Mouse (Mus musculus) stomach, postnatal 0 days (tissue): ENCODE measurements at regions not wholly inside any gene's neighbourhood (a gene's known extent, or its start where the extent isn't known, plus 50 kb on each side); places are given as distances from the start of the nearest gene placed in this dataset.

Experiments
- ATAC-seq: fragments of 200-750 bp; cut with Nextera tagmentation; 2 replicates; pipeline ENCODE4 v1.8.0; 2017; ENCODE audit not compliant: low FRiP score, low TSS enrichment
- DNase-seq: peaks from one replicate; pipeline ENCODE4 v3.0.0-alpha.2; 2016; ENCODE audit warnings: low spot score
- H3K27ac ChIP-seq: fragments of 300-500 bp; sonication (generic); replicated peaks from 2 replicates; pipeline ENCODE4 v1.5.1; 2014; ENCODE audit warnings: mild to moderate bottlenecking, control low read depth
- H3K27me3 ChIP-seq: fragments of 300-500 bp; sonication (generic); 2 replicates; pipeline ENCODE4 v1.6.1; 2014; ENCODE audit warnings: low read length; ENCODE audit not compliant: control insufficient read depth, insufficient read depth
- H3K36me3 ChIP-seq: fragments of 300-500 bp; sonication (generic); 2 replicates; pipeline ENCODE4 v1.6.1; 2014; ENCODE audit warnings: low read length, mixed read lengths; ENCODE audit not compliant: control insufficient read depth, insufficient read depth
- H3K4me1 ChIP-seq: fragments of 300-500 bp; sonication (generic); replicated peaks from 2 replicates; pipeline ENCODE4 v1.6.1; 2014; ENCODE audit warnings: antibody characterized with exemption; ENCODE audit not compliant: control insufficient read depth, insufficient read depth
- H3K4me2 ChIP-seq: fragments of 300-500 bp; sonication (generic); replicated peaks from 2 replicates; pipeline ENCODE4 v1.6.1; 2014; ENCODE audit warnings: low read depth, mild to moderate bottlenecking, control low read depth, moderate library complexity
- H3K4me3 ChIP-seq: fragments of 300-500 bp; sonication (generic); 2 replicates; pipeline ENCODE4 v1.5.1; 2014; ENCODE audit warnings: low read depth, low read length, control low read depth
- H3K9ac ChIP-seq: fragments of 300-500 bp; sonication (generic); 2 replicates; pipeline ENCODE4 v1.6.1; 2014; ENCODE audit warnings: mild to moderate bottlenecking, low read length, control low read depth, mixed read lengths
- H3K9me3 ChIP-seq: fragments of 300-500 bp; sonication (generic); 2 replicates; pipeline ENCODE4 v1.6.1; 2016; ENCODE audit warnings: low read length; ENCODE audit not compliant: control insufficient read depth
- CTCF ChIP-seq: IDR thresholded peaks from 2 replicates; pipeline ENCODE4 v1.5.1; 2016; ENCODE audit warnings: antibody characterized with exemption, low read depth, mild to moderate bottlenecking, moderate library complexity
- EP300 ChIP-seq: optimal IDR thresholded peaks from 2 replicates; pipeline ENCODE3; 2016; ENCODE audit warnings: antibody characterized with exemption
- WGBS: fragments of 180-500 bp; shearing (Covaris S2); extraction: QIAGEN DNeasy Blood & Tissue Kit; methylation state at CpG from one replicate; pipeline ENCODE4 v1.1.7; 2014; 5-methylcytosine and 5-hydroxymethylcytosine counted together

DNA sequence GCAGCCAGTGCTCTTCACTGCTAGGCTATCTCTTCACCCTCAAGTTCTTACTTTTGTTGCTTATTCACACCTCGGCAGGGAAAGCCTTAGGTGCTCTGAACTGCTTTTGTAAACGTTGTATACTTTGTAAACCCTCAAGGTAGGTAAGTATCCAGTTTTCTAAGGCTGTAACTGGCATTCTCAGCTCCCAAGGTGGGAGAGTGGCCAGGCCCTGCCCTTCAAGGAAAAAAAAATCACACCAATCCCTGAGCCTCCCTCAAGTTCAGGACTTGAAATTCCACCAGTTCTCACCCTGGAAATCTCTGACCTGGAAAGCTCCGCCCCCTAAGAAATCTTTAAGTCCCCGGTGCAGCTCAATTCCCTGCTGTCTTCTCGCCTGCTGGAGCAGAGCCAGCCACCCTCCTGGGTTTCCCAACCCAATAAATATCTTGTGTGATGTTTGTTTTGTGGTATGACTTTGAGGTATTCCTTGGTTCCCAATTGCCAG lies 188.9 kb downstream of the Unc5cl start:
- Histone ChIP-seq H3K27me3 (no peaks in the 10 kb centered on the region), H3K27ac (no peak overlapping the region), H3K36me3 (no peaks in the 10 kb centered on the region), H3K4me2 (no peak overlapping the region), H3K4me3 (no peak overlapping the region), H3K4me1 (no peaks in the 10 kb centered on the region), H3K9me3 (no peaks in the 10 kb centered on the region), H3K9ac (no peak overlapping the region)
- 18% methylated on average over 5 of the region's 5 CpGs for WGBS
- ATAC-seq (no peak), DNase-seq (no peak)
- TF ChIP-seq EP300, result no peak

DNA sequence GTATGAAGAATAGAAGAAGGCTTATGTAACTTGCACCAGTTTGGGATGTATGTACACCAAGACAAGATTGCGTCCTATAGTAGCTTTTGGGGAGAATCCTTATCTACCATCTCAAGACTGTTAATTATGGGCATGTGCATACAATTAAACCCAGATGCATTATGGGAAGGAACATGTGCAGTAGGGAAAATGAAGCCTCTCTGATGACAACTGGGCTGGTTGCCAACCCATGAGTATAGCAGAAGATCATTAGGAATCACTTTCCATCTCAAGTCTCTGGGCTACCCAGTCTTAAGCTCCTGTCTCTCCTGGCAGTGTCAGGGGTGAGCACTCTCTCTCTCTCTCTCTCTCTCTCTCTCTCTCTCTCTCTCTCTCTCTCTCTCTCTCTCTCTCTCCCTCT lies 190.4 kb downstream of the Unc5cl start:
- no peaks in the 10 kb centered on the region for H3K27me3 ChIP-seq
- no peak overlapping the region for H3K4me3 ChIP-seq
- DNase-seq (no peak), ATAC-seq (no peak)
- H3K27ac ChIP-seq, result no peak overlapping the region
- no peak overlapping the region for H3K9ac ChIP-seq
- 98% methylated on average over 1 of the region's 1 CpGs for WGBS
- no peaks in the 10 kb centered on the region for H3K36me3 ChIP-seq
- H3K4me1 ChIP-seq, result no peaks in the 10 kb centered on the region
- TF ChIP-seq CTCF, result no peak
- TF ChIP-seq EP300, result no peak
- no peaks in the 10 kb centered on the region for H3K9me3 ChIP-seq
- no peak overlapping the region for H3K4me2 ChIP-seq

DNA sequence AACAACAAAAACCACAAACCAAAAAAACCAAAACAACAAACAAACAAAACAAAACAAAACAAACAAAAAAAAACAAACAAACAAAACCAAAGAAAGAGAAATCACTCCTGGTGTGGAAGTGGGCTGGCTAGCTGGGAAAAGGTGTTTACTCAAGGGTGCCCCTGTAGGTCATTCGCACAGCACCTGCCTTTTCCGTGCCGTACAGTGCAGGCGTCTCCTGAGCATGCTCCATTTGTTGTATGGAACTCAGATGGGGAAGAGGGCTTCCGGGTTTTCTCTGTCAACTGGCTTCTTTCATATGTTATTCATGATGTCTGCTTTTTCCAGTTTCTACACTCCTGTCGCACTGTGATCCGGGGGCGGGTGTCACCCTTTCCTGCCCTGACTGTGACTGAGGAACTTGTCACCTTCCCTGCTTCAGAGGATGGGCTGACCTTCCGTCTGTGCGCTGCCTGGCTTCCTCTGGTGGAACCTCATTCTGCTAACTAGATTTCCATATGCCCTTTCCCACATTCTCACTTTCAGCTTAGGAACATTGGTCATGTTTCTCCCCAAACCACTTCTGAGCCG lies 192.0 kb downstream of the Unc5cl start:
- Histone ChIP-seq H3K4me3 (no peak overlapping the region), H3K4me2 (no peak overlapping the region), H3K27ac (no peak overlapping the region), H3K9me3 (no peaks in the 10 kb centered on the region), H3K36me3 (no peaks in the 10 kb centered on the region), H3K9ac (no peak overlapping the region), H3K4me1 (no peaks in the 10 kb centered on the region), H3K27me3 (no peaks in the 10 kb centered on the region)
- DNase-seq (no peak), ATAC-seq (no peak)
- WGBS, result 60% methylated on average over 11 of the region's 11 CpGs
- TF ChIP-seq CTCF (no peak), EP300 (no peak)

DNA sequence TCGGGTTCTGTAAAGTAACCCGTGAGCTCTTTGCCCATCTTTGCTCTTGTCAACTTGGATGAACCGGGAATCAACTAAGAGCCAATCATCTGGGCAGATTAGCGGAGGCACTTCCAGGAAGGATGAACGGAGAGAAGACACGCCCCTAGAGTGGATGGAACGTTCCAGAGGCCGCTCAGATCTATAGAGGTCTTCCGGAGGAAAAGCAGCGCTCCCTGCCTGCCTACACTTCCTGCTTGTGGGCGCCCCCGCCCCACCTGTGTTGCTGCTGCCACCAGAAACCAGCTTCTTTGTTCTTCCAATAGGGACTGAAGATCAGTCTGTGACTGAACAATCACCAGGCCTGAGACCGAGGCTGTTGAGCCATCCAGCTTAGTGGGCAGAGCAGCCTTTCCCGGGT lies 192.7 kb downstream of the Unc5cl start:
- Histone ChIP-seq H3K9ac (no peak overlapping the region), H3K27me3 (no peaks in the 10 kb centered on the region), H3K36me3 (no peaks in the 10 kb centered on the region), H3K4me1 (no peaks in the 10 kb centered on the region), H3K27ac (no peak overlapping the region), H3K4me3 (no peak overlapping the region), H3K4me2 (peak overlapping the region; percentile 34; the same call in 1 of the 2 replicates), H3K9me3 (no peaks in the 10 kb centered on the region)
- DNase-seq, result peak; percentile 16
- TF ChIP-seq EP300, result no peak
- no peak for TF ChIP-seq CTCF
- no peak for ATAC-seq
- WGBS, result 57% methylated on average over 14 of the region's 14 CpGs

DNA sequence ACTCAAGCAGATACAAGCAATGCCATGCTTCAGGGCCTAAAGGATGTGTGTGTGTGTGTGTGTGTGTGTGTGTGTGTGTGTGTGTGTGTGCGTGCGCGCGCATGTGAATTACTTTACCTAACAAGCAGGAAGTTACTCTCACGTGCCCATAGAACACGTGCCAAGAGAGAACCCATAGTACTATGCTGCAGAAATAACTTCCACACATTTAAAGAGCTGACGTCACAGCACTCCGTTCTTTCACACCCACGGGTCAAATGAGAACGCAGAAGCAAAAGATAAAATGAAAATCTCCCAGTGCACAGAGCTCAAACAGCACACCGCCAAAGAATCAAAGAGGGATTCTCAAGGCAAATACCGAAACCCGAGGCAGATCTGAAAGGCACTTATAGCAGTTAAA lies 195.9 kb downstream of the Unc5cl start:
- Histone ChIP-seq H3K27me3 (no peaks in the 10 kb centered on the region), H3K4me1 (no peaks in the 10 kb centered on the region), H3K36me3 (no peaks in the 10 kb centered on the region), H3K4me3 (no peak overlapping the region), H3K9me3 (no peaks in the 10 kb centered on the region), H3K4me2 (no peak overlapping the region), H3K27ac (no peak overlapping the region), H3K9ac (no peak overlapping the region)
- TF ChIP-seq CTCF (no peak), EP300 (no peak)
- DNase-seq (no peak), ATAC-seq (no peak)
- WGBS, result 72% methylated on average over 13 of the region's 13 CpGs

DNA sequence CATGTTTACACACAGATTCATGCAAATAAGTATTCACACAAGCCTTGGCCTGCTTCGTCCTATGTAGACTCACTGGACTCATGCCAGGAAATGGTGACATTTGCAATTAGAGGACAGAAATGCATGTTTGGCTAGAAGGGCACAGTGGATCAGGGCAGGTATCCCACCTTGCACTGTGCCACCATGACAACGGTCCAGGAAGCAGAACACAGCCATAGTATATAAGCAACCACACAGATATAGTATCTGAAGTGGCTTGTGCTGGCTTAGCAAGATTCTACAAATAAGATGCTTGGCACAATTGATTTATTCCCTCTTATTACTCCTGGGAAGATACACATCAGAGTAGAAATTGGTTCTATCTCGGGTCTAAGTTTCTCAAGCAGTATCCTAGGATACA lies 218.0 kb downstream of the Unc5cl start:
- H3K4me2 ChIP-seq, result no peak overlapping the region
- no peak overlapping the region for H3K9ac ChIP-seq
- H3K4me3 ChIP-seq, result no peak overlapping the region
- H3K27ac ChIP-seq, result no peak overlapping the region
- no peaks in the 10 kb centered on the region for H3K9me3 ChIP-seq
- DNase-seq (no peak), ATAC-seq (no peak)
- H3K36me3 ChIP-seq, result no peaks in the 10 kb centered on the region
- H3K27me3 ChIP-seq, result no peaks in the 10 kb centered on the region
- WGBS, result 82% methylated on average over 3 of the region's 3 CpGs
- no peaks in the 10 kb centered on the region for H3K4me1 ChIP-seq
- TF ChIP-seq EP300, result no peak
